Comparison of ENCODE assay signal across 8 mouse cellular contexts in genomic region chr5:145116916-145117315, GRCm38 (mm10). TPM values are rescaled to one million over a fixed set of nuclear protein-coding genes. Genes with fewer than 3 reads are reported as not detected.
DNase-seq lines count a peak whose midpoint lies in the region; ATAC-seq and TF ChIP-seq lines count a peak whose summit lies in the region.

No protein-coding gene starts in this region.

- peak overlapping the region; percentile 7; the same call in 1 of the 2 replicates for H3K4me3 ChIP-seq in E14TG2a.4 (replicated peaks; ENCODE audit: low read length)
- peak overlapping the region; percentile 5; the same call in 1 of the 2 replicates for H3K4me3 ChIP-seq in heart, embryonic 12.5 days
- H3K4me3 ChIP-seq in stomach, postnatal 0 days (ENCODE audit: low read depth, low read length): no peak overlapping the region

- peaks cover 74% of the 10 kb centered on the region for H3K4me1 ChIP-seq in E14TG2a.4 (replicated peaks; ENCODE audit: low read depth, low read length)
- peaks cover 31% of the 10 kb centered on the region for H3K4me1 ChIP-seq in heart, embryonic 12.5 days (replicated peaks)
- peaks cover 2% of the 10 kb centered on the region; the same call in 1 of the 2 replicates for H3K4me1 ChIP-seq in stomach, postnatal 0 days (replicated peaks; ENCODE audit: control insufficient read depth, insufficient read depth)

- peak overlapping the region; percentile 81 for H3K27ac ChIP-seq in heart, embryonic 12.5 days (ENCODE audit: poor library complexity, severe bottlenecking)
- H3K27ac ChIP-seq in stomach, postnatal 0 days (replicated peaks): peak overlapping the region; percentile 86

- peaks cover 9% of the 10 kb centered on the region for H3K27me3 ChIP-seq in E14TG2a.4 (ENCODE audit: insufficient read depth, low read length)
- no peaks in the 10 kb centered on the region for H3K27me3 ChIP-seq in heart, embryonic 12.5 days (replicated peaks)
- H3K27me3 ChIP-seq in stomach, postnatal 0 days (ENCODE audit: control insufficient read depth, insufficient read depth, low read length): no peaks in the 10 kb centered on the region

- no peaks in the 10 kb centered on the region for H3K9me3 ChIP-seq in E14TG2a.4 (ENCODE audit: low read length)
- H3K9me3 ChIP-seq in heart, embryonic 12.5 days (replicated peaks): no peaks in the 10 kb centered on the region
- no peaks in the 10 kb centered on the region for H3K9me3 ChIP-seq in stomach, postnatal 0 days (ENCODE audit: control insufficient read depth, low read length)

- peak; percentile 36 to 38 for DNase-seq in cerebellum, adult 18-20 months
- no peak for DNase-seq in cerebellum, adult 11 months
- DNase-seq in cerebellum, postnatal 36 days: peak; percentile 33
- peak; percentile 60 for DNase-seq in left cerebral cortex, postnatal 4 days
- peak; percentile 72 for DNase-seq in stomach, postnatal 0 days (ENCODE audit: low spot score)

- peak; percentile 82 for TF ChIP-seq CTCF in E14TG2a.4 (conservative IDR thresholded peaks at IDR 0.05; ENCODE audit: low read length)
- TF ChIP-seq CTCF in stomach, postnatal 0 days (IDR thresholded peaks at IDR 0.05; ENCODE audit: low read depth): peak; percentile 85

- intact Hi-C loops in left cerebral cortex, postnatal 4 days (cut with DNase I): no loop called here

- peaks cover 19% of the 10 kb centered on the region for H3K36me3 ChIP-seq in E14TG2a.4 (ENCODE audit: insufficient read depth, low read length)
- H3K36me3 ChIP-seq in heart, embryonic 12.5 days: peaks cover 23% of the 10 kb centered on the region
- peaks cover 4% of the 10 kb centered on the region for H3K36me3 ChIP-seq in stomach, postnatal 0 days (ENCODE audit: control insufficient read depth, insufficient read depth, low read length)

- no peak for ATAC-seq in heart, embryonic 12.5 days (ENCODE audit: insufficient number of reproducible peaks, low FRiP score)
- ATAC-seq in megakaryocyte-erythroid progenitor cell, adult 5-6 weeks (replicated peaks; ENCODE audit: low FRiP score, low TSS enrichment, poor library complexity, severe bottlenecking): peak; percentile 42; the same call in 1 of the 2 replicates
- ATAC-seq in stomach, postnatal 0 days (ENCODE audit: low FRiP score, low TSS enrichment): peak; percentile 18; the same call in 1 of the 2 replicates

- peak overlapping the region; percentile 42 for H3K4me2 ChIP-seq in heart, embryonic 12.5 days
- peak overlapping the region; percentile 34; the same call in 1 of the 2 replicates for H3K4me2 ChIP-seq in stomach, postnatal 0 days (replicated peaks; ENCODE audit: low read depth)

- no peak for TF ChIP-seq EP300 in stomach, postnatal 0 days (optimal IDR thresholded peaks at IDR 0.05)

- 0 out of 2 replicates have a peak overlapping the region, but pooled peaks have one; percentile 30 for H3K9ac ChIP-seq in heart, embryonic 12.5 days
- peak overlapping the region; percentile 27; the same call in 1 of the 2 replicates for H3K9ac ChIP-seq in stomach, postnatal 0 days (ENCODE audit: low read length)

- WGBS in heart, embryonic 12.5 days: 38% methylated on average over 10 of the region's 10 CpGs
- WGBS in stomach, postnatal 0 days: 38% methylated on average over 10 of the region's 10 CpGs

RNA-seq across cellular contexts. Expression of gene Arpc1b, which starts 2.9 kb away (rescaled TPM):
- polyA plus RNA-seq in heart, embryonic 12.5 days (2016; fragmentation: Nextera tagmentation; extraction: Ambion mirVana): 187 and 192 TPM in 2 replicates
- total RNA-seq in left cerebral cortex, postnatal 4 days (2021): 10 to 100 TPM; 25.7 to 28.3 TPM
- total RNA-seq in megakaryocyte-erythroid progenitor cell, adult 5-6 weeks (2014; fragmentation: Nextera tagmentation): 54.0 and 68.8 TPM in 2 replicates
- 23.7 and 35.9 TPM in 2 replicates for total RNA-seq in megakaryocyte-erythroid progenitor cell, adult 5-6 weeks (2017)
- polyA plus RNA-seq in stomach, postnatal 0 days (2015; fragmentation: Nextera tagmentation; extraction: Ambion mirVana): 283 and 304 TPM in 2 replicates

RNA-seq across cellular contexts. Expression of gene Pdap1, which starts 23.1 kb away (rescaled TPM):
- polyA plus RNA-seq in heart, embryonic 12.5 days (2016; fragmentation: Nextera tagmentation; extraction: Ambion mirVana): 71.8 and 78.5 TPM in 2 replicates
- 100 to 1,000 TPM; 136 to 144 TPM for total RNA-seq in left cerebral cortex, postnatal 4 days (2021)
- total RNA-seq in megakaryocyte-erythroid progenitor cell, adult 5-6 weeks (2014; fragmentation: Nextera tagmentation): 90.0 and 173 TPM in 2 replicates
- total RNA-seq in megakaryocyte-erythroid progenitor cell, adult 5-6 weeks (2017): 333 and 358 TPM in 2 replicates
- 51.1 and 62.0 TPM in 2 replicates for polyA plus RNA-seq in stomach, postnatal 0 days (2015; fragmentation: Nextera tagmentation; extraction: Ambion mirVana)

RNA-seq across cellular contexts. Expression of gene Bud31, which starts 23.2 kb away (rescaled TPM):
- 140 and 151 TPM in 2 replicates for polyA plus RNA-seq in heart, embryonic 12.5 days (2016; fragmentation: Nextera tagmentation; extraction: Ambion mirVana)
- 100 to 1,000 TPM; 101 to 104 TPM for total RNA-seq in left cerebral cortex, postnatal 4 days (2021)
- 141 and 226 TPM in 2 replicates for total RNA-seq in megakaryocyte-erythroid progenitor cell, adult 5-6 weeks (2014; fragmentation: Nextera tagmentation)
- 255 and 296 TPM in 2 replicates for total RNA-seq in megakaryocyte-erythroid progenitor cell, adult 5-6 weeks (2017)
- 128 and 129 TPM in 2 replicates for polyA plus RNA-seq in stomach, postnatal 0 days (2015; fragmentation: Nextera tagmentation; extraction: Ambion mirVana)

RNA-seq across cellular contexts. Expression of gene Kpna7, which starts 33.1 kb away (rescaled TPM):
- polyA plus RNA-seq in heart, embryonic 12.5 days (2016; fragmentation: Nextera tagmentation; extraction: Ambion mirVana): not detected in 2 replicates
- total RNA-seq in left cerebral cortex, postnatal 4 days (2021): not detected
- total RNA-seq in megakaryocyte-erythroid progenitor cell, adult 5-6 weeks (2014; fragmentation: Nextera tagmentation): not detected in 2 replicates
- not detected in 2 replicates for total RNA-seq in megakaryocyte-erythroid progenitor cell, adult 5-6 weeks (2017)
- polyA plus RNA-seq in stomach, postnatal 0 days (2015; fragmentation: Nextera tagmentation; extraction: Ambion mirVana): 0.10 and 0.17 TPM in 2 replicates

RNA-seq across cellular contexts. Expression of gene Arpc1a, which starts 33.3 kb away (rescaled TPM):
- polyA plus RNA-seq in heart, embryonic 12.5 days (2016; fragmentation: Nextera tagmentation; extraction: Ambion mirVana): 101 and 105 TPM in 2 replicates
- total RNA-seq in left cerebral cortex, postnatal 4 days (2021): 100 to 1,000 TPM; 198 to 202 TPM
- total RNA-seq in megakaryocyte-erythroid progenitor cell, adult 5-6 weeks (2014; fragmentation: Nextera tagmentation): 102 and 117 TPM in 2 replicates
- 90.0 and 94.7 TPM in 2 replicates for total RNA-seq in megakaryocyte-erythroid progenitor cell, adult 5-6 weeks (2017)
- polyA plus RNA-seq in stomach, postnatal 0 days (2015; fragmentation: Nextera tagmentation; extraction: Ambion mirVana): 142 and 145 TPM in 2 replicates
